Mouse (Mus musculus) heart, adult 18-20 months (tissue): Measurements from ENCODE around the gene Slc4a1. TPM values are rescaled to one million over a fixed set of nuclear protein-coding genes. Genes with fewer than 3 reads are reported as not detected.

Experiments
- DNase-seq, 2 experiments: peaks; one replicate each; pipeline ENCODE4 v3.0.0; 2021 to 2022; ENCODE audit warnings: mixed read lengths in 1 of 2
- microRNA-seq, 2 experiments: library from miRNA; unstranded; fragments of <30 nt; microRNA quantifications; one replicate each; pipeline ENCODE4 v1.2.0; 2022
- total RNA-seq, 2 experiments: library from RNA; stranded (reverse); gene quantifications; 2 replicates each; pipeline ENCODE4 v1.2.3; 2021

Slc4a1 gene
- total RNA-seq, 2 experiments from 2014 or later, result 1.4 to 2.3 TPM

DNA sequence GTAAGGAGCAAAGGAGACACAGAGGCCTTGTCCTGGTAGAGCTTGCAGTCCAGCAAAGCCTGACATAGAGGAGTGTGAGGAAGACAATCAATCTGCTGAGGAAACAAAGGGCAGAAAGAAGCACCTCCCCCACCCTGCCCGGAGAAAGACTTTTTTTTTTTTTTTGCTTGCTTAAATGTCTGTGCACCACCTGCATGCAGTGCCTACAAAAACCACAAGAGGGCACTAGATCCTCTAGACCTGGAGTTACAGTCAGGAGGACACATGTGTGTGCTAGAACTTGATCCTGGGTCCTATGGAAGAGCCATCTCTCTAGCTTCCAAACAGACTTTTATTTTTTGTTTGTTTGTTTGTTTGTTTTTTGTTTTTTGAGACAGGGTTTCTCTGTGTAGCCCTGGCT lies 66.2 kb downstream of the Slc4a1 start:
- peak in 1 of 2 experiments; percentile 66 for DNase-seq

Small RNAs within 50 kb of the gene (microRNA-seq; reads per million reads assigned to microRNA genes)
- 0 reads per million in 2 experiments for gene Mir6930

Other genes with a start within 250 kb of the Slc4a1 start
- gene Nags, start 220.7 kb downstream of the Slc4a1 start, total RNA-seq, result under 1 TPM in 1 of 2 experiments, not detected in 1; 0.13 TPM
- 10 to 100 TPM; 14.1 to 14.9 TPM for gene Tmem101, start 209.8 kb downstream of the Slc4a1 start, total RNA-seq
- gene Lsm12, start 180.9 kb downstream of the Slc4a1 start, total RNA-seq, result 10 to 100 TPM; 45.5 to 50.6 TPM
- gene G6pc3, start 176.6 kb downstream of the Slc4a1 start, total RNA-seq, result 10 to 100 TPM; 54.5 to 56.6 TPM
- 100 to 1,000 TPM; 115 to 117 TPM for gene Hdac5, start 136.0 kb downstream of the Slc4a1 start, total RNA-seq
- under 1 TPM; 0.22 to 0.28 TPM for gene BC030867, start 117.3 kb downstream of the Slc4a1 start, total RNA-seq
- 1 to 10 TPM; 1.2 TPM for gene Asb16, start 97.5 kb downstream of the Slc4a1 start, total RNA-seq
- gene Tmub2, start 81.3 kb downstream of the Slc4a1 start, total RNA-seq, result 10 to 100 TPM; 24.4 to 26.7 TPM
- 10 to 100 TPM; 19.2 to 22.6 TPM for gene Atxn7l3, start 69.6 kb downstream of the Slc4a1 start, total RNA-seq
- 10 to 100 TPM; 49.2 to 49.9 TPM for gene Ubtf, start 46.5 kb downstream of the Slc4a1 start, total RNA-seq
- gene Rundc3a, start 27.2 kb upstream of the Slc4a1 start, total RNA-seq, result under 1 TPM in 1 of 2 experiments, not detected in 1; 0.64 TPM
- gene Slc25a39, start 41.7 kb upstream of the Slc4a1 start, total RNA-seq, result 100 to 1,000 TPM; 187 to 194 TPM
- 10 to 100 TPM; 82.0 to 98.0 TPM for gene Grn, start 64.1 kb upstream of the Slc4a1 start, total RNA-seq
- 1 to 10 TPM; 3.4 to 4.8 TPM for gene Fam171a2, start 81.5 kb upstream of the Slc4a1 start, total RNA-seq
- 1 to 10 TPM; 4.1 to 4.4 TPM for gene Itga2b, start 103.9 kb upstream of the Slc4a1 start, total RNA-seq
- 10 to 100 TPM; 17.3 to 18.6 TPM for gene Gpatch8, start 190.2 kb upstream of the Slc4a1 start, total RNA-seq
- 1 to 10 TPM; 1.1 to 1.2 TPM for gene Gm11627, start 213.3 kb upstream of the Slc4a1 start, total RNA-seq
- gene Fzd2, start 238.2 kb upstream of the Slc4a1 start, total RNA-seq, result 1 to 10 TPM; 2.0 to 2.2 TPM